Mouse (Mus musculus): ENCODE data around the gene Spryd4. TPM values are rescaled to one million over a fixed set of nuclear protein-coding genes. Genes with fewer than 3 reads are reported as not detected.
A peak's percentile ranks its signal among the peaks of the same experiment; 100 is the strongest.

Gene Spryd4
- polyA plus RNA-seq, 2 experiments = 22.3 to 36.9 TPM

DNA sequence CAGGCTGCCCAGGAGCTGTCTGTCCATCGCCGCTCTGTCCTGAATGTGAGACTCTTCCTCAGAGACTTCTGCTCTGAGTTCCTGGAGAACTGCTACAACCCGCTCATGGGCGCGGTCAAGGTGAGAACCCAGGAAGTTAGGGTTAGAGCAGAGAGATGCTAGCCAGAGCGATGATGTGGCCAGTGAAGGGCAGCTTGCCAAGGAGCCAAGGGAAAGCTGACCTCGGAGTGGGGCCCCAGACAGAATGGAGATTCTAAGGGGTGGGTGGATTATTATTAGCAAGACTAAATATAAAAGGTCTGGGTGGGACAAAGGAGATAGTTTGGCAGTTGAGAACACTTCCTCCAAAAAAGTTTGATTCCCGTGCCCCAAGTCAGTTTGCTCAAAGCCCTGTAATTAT is 31.6 kb upstream of the Spryd4 start:
- no peaks in the 10 kb centered on the region; the same call in 1 of the 2 replicates for H3K4me1 ChIP-seq (ENCODE audit: control insufficient read depth, insufficient read depth, low read length)
- no peak overlapping the region for H3K4me2 ChIP-seq (replicated peaks; ENCODE audit: low read depth, low read length, severe bottlenecking)
- ATAC-seq (ENCODE audit: low FRiP score, low read depth) (no peak), DNase-seq (ENCODE audit: low spot score) (no peak)
- H3K27me3 ChIP-seq (ENCODE audit: control insufficient read depth, insufficient read depth, low read length) = no peaks in the 10 kb centered on the region
- H3K27ac ChIP-seq (replicated peaks; ENCODE audit: low read depth, low read length) = no peak overlapping the region
- peaks cover 85% of the 10 kb centered on the region for H3K36me3 ChIP-seq (ENCODE audit: control insufficient read depth, insufficient read depth, low read length)
- no peak overlapping the region for H3K9ac ChIP-seq (ENCODE audit: low read depth, low read length, severe bottlenecking)
- TF ChIP-seq POLR2A (IDR thresholded peaks at IDR 0.05; ENCODE audit: borderline replicate concordance, extremely low read depth, insufficient read depth, insufficient read length) = no peak
- H3K4me3 ChIP-seq (replicated peaks; ENCODE audit: low read length) = no peak overlapping the region
- WGBS = 97% methylated on average over 8 of the region's 8 CpGs
- no peaks in the 10 kb centered on the region for H3K9me3 ChIP-seq (ENCODE audit: control insufficient read depth, low read length)

DNA sequence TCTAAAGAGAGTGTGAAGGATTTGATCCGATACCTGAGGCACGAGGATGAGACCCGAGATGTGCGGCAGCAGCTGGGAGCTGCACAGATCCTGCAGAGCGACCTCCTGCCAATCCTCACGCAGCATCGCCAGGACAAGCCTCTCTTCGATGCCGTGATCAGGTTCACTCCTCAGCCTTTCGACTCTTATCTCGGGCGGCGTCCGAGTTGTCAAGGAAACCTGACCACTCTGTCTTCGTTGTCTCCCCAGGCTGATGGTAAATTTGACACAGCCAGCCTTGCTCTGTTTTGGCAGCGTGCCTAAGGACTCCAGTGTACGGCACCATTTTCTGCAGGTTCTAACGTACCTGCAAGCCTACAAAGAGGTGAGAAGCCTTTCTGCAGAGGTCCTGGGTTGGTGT is 28.5 kb upstream of the Spryd4 start:
- H3K27me3 ChIP-seq (ENCODE audit: control insufficient read depth, insufficient read depth, low read length) = no peaks in the 10 kb centered on the region
- DNase-seq (ENCODE audit: low spot score) = no peak
- no peak overlapping the region for H3K4me3 ChIP-seq (replicated peaks; ENCODE audit: low read length)
- TF ChIP-seq POLR2A (IDR thresholded peaks at IDR 0.05; ENCODE audit: borderline replicate concordance, extremely low read depth, insufficient read depth, insufficient read length) = no peak
- H3K9ac ChIP-seq (ENCODE audit: low read depth, low read length, severe bottlenecking) = no peak overlapping the region
- no peak overlapping the region for H3K4me2 ChIP-seq (replicated peaks; ENCODE audit: low read depth, low read length, severe bottlenecking)
- no peak for ATAC-seq (ENCODE audit: low FRiP score, low read depth)
- no peaks in the 10 kb centered on the region for H3K9me3 ChIP-seq (ENCODE audit: control insufficient read depth, low read length)
- H3K27ac ChIP-seq (replicated peaks; ENCODE audit: low read depth, low read length) = no peak overlapping the region
- H3K4me1 ChIP-seq (ENCODE audit: control insufficient read depth, insufficient read depth, low read length) = no peaks in the 10 kb centered on the region; the same call in 1 of the 2 replicates
- WGBS = 93% methylated on average over 18 of the region's 18 CpGs
- peaks cover 54% of the 10 kb centered on the region for H3K36me3 ChIP-seq (ENCODE audit: control insufficient read depth, insufficient read depth, low read length)

DNA sequence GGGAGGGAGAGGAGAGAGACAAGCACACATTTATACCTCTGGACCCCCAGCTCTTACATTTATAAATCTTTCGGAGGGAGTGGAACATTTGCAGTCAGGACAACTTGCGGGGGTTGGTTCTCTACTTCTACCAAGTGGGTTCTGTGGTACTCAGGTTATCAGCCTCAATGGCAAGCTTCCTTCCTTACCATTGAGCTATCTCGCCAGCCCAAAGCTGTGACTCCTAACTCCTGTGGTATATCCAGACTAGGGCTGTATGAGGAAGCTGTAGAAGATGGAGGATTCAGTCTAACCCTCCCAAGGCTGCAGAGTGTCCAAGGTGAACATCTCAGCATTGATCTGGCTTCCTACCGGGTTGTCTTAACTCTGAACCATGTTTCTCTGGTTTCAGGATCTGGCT is 27.5 kb upstream of the Spryd4 start:
- H3K4me3 ChIP-seq (replicated peaks; ENCODE audit: low read length) = no peak overlapping the region
- WGBS = 91% methylated on average over 4 of the region's 4 CpGs
- H3K27ac ChIP-seq (replicated peaks; ENCODE audit: low read depth, low read length) = no peak overlapping the region
- H3K9me3 ChIP-seq (ENCODE audit: control insufficient read depth, low read length) = no peaks in the 10 kb centered on the region
- H3K27me3 ChIP-seq (ENCODE audit: control insufficient read depth, insufficient read depth, low read length) = no peaks in the 10 kb centered on the region
- ATAC-seq (ENCODE audit: low FRiP score, low read depth) = no peak
- no peak for TF ChIP-seq POLR2A (IDR thresholded peaks at IDR 0.05; ENCODE audit: borderline replicate concordance, extremely low read depth, insufficient read depth, insufficient read length)
- no peak overlapping the region for H3K4me2 ChIP-seq (replicated peaks; ENCODE audit: low read depth, low read length, severe bottlenecking)
- DNase-seq (ENCODE audit: low spot score) = no peak
- peaks cover 44% of the 10 kb centered on the region for H3K36me3 ChIP-seq (ENCODE audit: control insufficient read depth, insufficient read depth, low read length)
- H3K9ac ChIP-seq (ENCODE audit: low read depth, low read length, severe bottlenecking) = no peak overlapping the region
- H3K4me1 ChIP-seq (ENCODE audit: control insufficient read depth, insufficient read depth, low read length) = no peaks in the 10 kb centered on the region; the same call in 1 of the 2 replicates

DNA sequence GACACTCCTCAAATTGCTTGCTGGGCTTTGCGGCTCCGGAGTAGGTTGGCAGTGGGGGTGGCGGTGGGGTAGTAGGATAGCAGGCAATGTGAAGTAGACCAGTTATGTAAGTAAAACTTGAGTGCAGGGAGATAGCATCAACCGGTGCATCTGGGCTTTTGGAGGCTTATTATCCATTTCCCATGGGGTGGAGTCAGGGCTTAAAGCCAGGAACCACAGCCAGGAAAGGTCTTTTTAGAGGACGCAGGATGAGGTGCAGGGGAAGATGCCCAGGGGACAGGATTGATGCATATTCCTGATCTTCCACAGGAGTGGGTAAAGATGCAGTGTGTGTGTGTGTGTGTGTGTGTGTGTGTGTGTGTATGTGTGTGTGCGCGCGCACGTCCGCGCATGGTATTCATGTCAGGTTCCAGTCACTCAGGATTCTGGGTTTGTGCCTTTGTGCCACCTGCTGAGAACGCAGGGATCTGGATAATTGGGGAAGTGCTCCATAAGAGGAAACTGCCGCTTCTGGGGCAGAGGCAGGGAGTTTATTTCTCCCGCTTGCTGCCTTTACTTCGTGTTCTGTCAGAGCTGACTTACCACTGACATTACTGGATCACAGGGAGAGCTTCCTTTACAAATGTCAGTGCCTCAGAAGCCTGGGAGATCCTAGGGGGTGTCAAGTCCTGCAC is 26.3 kb upstream of the Spryd4 start:
- H3K27ac ChIP-seq (replicated peaks; ENCODE audit: low read depth, low read length) = no peak overlapping the region
- peaks cover 34% of the 10 kb centered on the region for H3K36me3 ChIP-seq (ENCODE audit: control insufficient read depth, insufficient read depth, low read length)
- no peak overlapping the region for H3K4me3 ChIP-seq (replicated peaks; ENCODE audit: low read length)
- ATAC-seq (ENCODE audit: low FRiP score, low read depth) (peak; percentile 25; the same call in 1 of the 2 replicates), DNase-seq (ENCODE audit: low spot score) (peak; percentile 49)
- no peaks in the 10 kb centered on the region; the same call in 1 of the 2 replicates for H3K4me1 ChIP-seq (ENCODE audit: control insufficient read depth, insufficient read depth, low read length)
- TF ChIP-seq POLR2A (IDR thresholded peaks at IDR 0.05; ENCODE audit: borderline replicate concordance, extremely low read depth, insufficient read depth, insufficient read length) = no peak
- H3K9ac ChIP-seq (ENCODE audit: low read depth, low read length, severe bottlenecking) = no peak overlapping the region
- 66% methylated on average over 15 of the region's 15 CpGs for WGBS
- H3K4me2 ChIP-seq (replicated peaks; ENCODE audit: low read depth, low read length, severe bottlenecking) = no peak overlapping the region
- no peaks in the 10 kb centered on the region for H3K9me3 ChIP-seq (ENCODE audit: control insufficient read depth, low read length)
- no peaks in the 10 kb centered on the region for H3K27me3 ChIP-seq (ENCODE audit: control insufficient read depth, insufficient read depth, low read length)

DNA sequence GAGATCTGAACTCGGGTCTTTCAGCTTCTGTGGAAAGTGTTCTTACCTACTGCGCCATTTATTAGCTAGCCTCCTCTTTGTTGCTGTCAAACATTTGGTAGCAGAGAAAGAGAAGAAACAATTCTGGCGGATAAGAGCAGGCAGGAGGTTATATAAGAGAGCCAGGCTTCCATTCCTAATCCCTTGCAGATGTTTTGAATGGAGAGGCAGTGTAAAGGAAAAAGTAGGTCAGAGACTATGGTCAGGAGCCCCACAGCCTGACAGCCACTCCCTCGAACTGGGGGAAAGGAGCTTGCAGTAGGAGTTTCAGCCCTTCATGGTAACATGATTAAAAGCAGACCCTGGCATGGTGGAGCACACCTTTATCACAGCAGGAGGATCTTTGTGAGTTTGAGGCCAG is 24.7 kb upstream of the Spryd4 start:
- no peaks in the 10 kb centered on the region for H3K27me3 ChIP-seq (ENCODE audit: control insufficient read depth, insufficient read depth, low read length)
- TF ChIP-seq POLR2A (IDR thresholded peaks at IDR 0.05; ENCODE audit: borderline replicate concordance, extremely low read depth, insufficient read depth, insufficient read length) = no peak
- no peak for ATAC-seq (ENCODE audit: low FRiP score, low read depth)
- no peaks in the 10 kb centered on the region for H3K9me3 ChIP-seq (ENCODE audit: control insufficient read depth, low read length)
- WGBS = 25% methylated on average over 4 of the region's 4 CpGs
- no peak overlapping the region; the same call in 1 of the 2 replicates for H3K27ac ChIP-seq (replicated peaks; ENCODE audit: low read depth, low read length)
- no peak overlapping the region for H3K4me3 ChIP-seq (replicated peaks; ENCODE audit: low read length)
- H3K4me2 ChIP-seq (replicated peaks; ENCODE audit: low read depth, low read length, severe bottlenecking) = no peak overlapping the region
- peak; percentile 27 for DNase-seq (ENCODE audit: low spot score)
- H3K36me3 ChIP-seq (ENCODE audit: control insufficient read depth, insufficient read depth, low read length) = peaks cover 19% of the 10 kb centered on the region
- H3K4me1 ChIP-seq (ENCODE audit: control insufficient read depth, insufficient read depth, low read length) = no peaks in the 10 kb centered on the region; the same call in 1 of the 2 replicates
- H3K9ac ChIP-seq (ENCODE audit: low read depth, low read length, severe bottlenecking) = 0 out of 2 replicates have a peak overlapping the region, but pooled peaks have one; percentile 32
